Mouse (Mus musculus) T-helper 1 cell (primary cell): Measurements from ENCODE around the gene Bbc3.
"Not testable (repeated sequence)": the region's sequence is repeated elsewhere in the genome, so short reads cannot be mapped to it uniquely, and the experiment has no call there.

Experiments
- in situ Hi-C: fragments of 300-600 bp; cut with MboI, MseI; formaldehyde crosslinking; loops from one replicate; pipeline ENCODE4 v1.15.1; 2025; ENCODE audit warnings: high pct_unique_total_duplicates

The Bbc3 gene

DNA sequence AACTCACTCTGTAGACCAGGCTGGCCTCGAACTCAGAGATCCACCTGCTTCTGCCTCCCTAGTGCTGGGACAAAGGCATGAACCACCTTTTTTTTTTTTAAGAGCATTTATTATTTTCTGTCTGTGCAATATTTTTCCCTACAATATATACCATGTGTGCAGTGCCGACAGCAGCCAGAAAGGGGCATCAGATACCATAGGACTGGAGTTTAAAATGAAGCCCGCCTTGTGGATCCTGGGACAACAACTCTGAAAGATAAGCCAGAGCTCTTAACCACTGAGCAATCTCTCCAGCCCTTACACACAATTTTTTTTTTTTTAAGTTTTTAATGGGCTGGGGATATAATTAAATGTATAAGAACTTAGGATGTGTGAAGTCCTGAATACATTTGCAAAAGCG lies 13.8 kb upstream of the Bbc3 start:
- in situ Hi-C loops = no loop called here

DNA sequence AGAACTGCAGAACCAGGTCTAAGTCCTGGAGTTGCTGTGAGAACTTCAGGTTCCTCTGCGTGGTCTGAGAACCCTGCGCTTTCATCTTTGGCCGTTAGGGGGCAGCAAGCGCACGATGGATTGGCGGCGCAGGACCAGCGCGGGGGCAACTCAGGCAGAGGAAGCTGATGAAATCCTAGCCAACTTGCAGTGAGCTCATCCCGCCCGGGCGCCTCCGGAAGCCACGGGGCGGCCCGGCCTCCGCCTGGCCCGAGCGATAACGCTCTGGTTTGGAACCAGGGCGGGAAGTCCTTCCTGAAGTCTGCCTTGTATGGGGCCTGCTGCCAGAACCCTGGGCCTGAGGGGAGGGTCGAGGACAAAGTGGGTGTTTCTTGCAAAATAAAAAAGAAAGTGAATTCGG lies 13.4 kb upstream of the Bbc3 start:
- in situ Hi-C loops = no loop called here

DNA sequence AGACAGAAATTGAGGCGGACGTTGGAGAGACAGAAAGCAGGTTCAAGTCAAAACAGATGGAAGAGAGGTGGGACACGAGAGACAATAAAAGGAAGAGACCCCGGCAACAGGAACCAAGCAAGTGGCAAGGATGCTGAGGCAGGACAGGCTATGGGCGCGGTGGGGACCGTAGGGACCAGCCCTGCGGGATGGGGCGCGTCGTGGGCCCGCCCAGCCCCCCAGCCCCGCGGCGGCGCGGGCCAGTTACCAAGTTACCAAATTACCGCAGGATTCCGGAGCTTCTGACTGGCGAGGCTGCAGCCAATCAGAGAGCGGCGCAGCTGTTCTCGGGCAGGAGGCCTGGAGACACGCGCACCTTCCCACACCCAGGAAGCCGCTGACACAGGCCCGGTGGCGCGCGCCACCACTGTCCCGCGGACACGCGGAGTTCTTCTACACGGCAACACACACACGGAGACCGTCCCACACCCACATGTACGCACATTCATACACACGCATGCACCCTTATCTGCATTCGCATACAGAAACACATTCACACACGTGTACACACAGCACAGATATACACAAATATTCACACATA lies 12.8 kb upstream of the Bbc3 start:
- in situ Hi-C loops = no loop called here

DNA sequence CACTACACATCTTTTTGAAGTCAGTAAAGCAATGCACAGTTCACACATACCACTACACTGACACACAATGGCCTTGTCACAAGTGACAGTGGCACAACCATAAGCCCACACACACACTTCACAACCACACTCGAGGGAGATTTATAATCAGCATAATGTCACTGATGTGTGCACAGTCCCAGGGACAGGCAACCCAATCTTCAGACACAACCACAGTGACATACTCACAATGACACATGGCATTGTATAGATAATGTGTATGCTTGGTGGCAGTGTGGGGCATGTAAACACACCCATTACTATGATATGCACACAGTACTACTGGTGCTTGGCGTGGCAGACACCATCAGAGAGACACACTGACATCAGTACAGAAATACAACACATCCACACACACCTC lies 12.0 kb upstream of the Bbc3 start:
- in situ Hi-C loops = no loop called here

DNA sequence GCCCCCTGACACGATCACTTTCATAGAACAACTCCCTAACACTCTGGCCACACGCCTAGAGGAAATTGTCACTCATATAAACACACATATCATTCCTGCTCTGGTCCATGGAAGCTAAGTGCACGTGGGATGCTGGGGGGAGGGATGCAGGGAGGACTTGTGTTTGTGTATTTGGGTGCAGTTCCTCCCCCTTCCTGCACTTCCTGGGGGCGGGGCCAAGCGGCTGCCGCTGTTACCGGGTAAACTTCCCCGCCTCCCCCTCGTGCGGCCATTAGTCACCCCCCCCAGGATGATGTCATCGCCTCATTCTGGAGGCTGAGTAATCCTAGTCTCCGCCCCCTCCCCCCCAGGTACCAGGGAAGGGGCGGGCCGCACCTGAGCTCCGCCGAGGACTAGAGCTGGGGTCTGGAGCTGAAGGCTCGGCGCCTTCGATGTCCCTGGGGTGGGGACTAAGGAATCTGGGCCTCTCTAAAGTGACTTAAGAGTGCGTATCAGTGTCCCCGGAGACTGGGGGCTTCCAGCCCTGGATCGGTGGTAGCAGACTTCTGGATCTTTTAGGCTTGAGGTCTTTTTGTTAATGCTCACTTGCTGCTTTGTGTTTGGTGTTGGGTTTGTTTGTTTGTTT lies 11.3 kb upstream of the Bbc3 start:
- in situ Hi-C loops = no loop called here

DNA sequence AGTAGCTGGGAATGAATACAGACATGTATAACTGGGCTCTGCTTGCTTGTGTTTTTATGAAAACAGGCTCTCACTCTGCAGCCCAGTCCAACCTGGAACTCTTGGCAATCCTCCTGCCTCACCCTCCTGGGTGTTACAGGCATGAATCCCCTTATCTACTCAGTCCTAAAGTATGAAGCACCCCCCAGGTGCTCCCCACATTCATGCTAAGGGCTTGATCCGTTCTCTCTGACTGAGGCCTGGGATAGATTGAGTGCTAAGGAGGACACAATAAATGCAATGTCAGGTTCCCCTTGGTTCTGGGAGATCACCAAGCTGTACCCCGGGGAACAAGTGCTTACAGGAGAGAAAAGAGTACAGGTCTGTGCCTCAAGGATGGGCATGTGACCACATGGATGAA lies 10.6 kb upstream of the Bbc3 start:
- in situ Hi-C loops = no loop called here

DNA sequence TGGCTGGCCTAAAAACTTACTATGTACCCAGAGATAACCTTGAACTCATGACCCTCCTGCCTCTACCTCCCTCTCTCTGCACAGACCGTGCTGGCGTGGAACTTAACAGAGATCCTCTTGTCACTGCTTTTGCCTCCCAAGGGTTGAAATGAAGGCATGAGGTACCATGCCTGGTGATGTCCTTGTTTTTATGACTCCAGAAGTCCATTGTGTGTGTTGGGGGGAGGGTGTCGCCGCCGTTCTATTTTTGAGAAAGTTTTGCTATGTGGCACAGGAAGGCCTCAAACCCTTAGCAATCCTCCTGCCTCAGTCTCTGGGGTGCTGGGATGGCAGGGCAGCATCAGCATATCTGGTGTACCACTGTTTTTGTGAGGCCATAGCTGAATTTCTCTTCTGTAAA lies 9.3 kb upstream of the Bbc3 start:
- in situ Hi-C loops = no loop called here

- in situ Hi-C loops = no loop called here
Measured at GRCm38 (mm10) chr7:16299419-16300035, 8.7 kb upstream of the Bbc3 start.

DNA sequence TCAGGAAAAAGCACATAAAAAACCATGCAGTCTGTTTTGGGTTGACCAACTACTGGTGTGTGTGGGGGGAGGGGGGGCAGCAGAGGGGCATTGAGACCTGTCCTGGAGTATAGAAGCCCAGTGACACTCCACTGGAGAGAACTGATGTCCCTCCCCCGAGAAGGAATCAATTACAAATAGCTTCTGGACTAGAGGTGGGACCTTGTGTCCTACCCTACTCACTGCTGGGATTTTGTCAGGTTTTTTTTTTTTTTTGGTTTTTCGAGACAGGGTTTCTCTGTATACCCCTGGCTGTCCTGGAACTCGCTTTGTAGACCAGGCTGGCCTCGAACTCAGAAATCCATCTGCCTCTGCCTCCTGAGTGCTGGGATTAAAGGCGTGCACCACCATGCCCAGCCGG lies 1.1 kb upstream of the Bbc3 start:
- in situ Hi-C loops = not testable (repeated sequence)

DNA sequence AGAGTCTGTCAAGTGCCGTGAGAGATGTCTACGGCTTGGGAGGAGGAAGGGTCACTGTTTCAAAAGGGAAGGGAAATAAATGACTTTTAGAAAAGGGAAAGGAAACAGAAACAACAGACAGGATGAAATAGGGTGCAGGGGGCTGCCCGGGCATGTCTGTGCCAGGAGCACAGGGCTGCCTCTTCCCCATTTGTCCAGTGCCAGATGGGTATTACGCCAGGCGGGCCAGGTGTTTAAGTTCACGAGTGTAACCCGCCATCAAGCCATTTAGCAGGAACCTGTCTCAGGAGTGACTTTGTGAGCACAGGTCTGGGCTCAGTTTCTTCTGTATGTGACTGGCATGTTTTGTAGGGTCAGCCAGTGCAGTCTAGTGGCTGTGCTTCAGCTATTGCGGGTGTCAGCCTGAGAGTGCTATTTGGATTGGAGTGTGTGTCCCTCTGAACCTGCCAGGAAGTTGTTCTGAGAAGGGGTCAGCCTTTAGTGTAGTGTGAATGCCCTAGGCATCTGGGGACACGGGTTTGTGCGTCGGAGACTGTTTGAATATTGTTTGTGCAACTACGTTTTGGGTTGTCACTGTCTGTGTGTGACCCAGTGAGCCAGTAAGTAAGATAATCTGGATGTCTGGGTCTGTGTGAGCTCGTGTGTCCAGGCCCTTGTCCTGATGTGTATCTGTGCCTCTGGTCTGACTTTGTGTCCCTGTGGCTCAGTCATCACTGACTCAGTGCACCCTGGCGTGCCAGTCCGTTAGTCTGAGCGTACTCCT lies 543 bp downstream of the Bbc3 start:
- in situ Hi-C loops = no loop called here

- in situ Hi-C loops = loop anchor here (5.0 kb wide), 1 partner anchor 93 kb away; the partner anchor contains the start of gene Zc3h4
Measured at GRCm38 (mm10) chr7:16309318-16310019, 1.3 kb downstream of the Bbc3 start.

GRCm38 (mm10) chr7:16310020-16310520 lies 1.9 kb downstream of the Bbc3 start:
- in situ Hi-C loops = loop anchor here (5.0 kb wide), 1 partner anchor 92 kb away; the partner anchor contains the start of gene Zc3h4

GRCm38 (mm10) chr7:16310521-16311452 lies 2.6 kb downstream of the Bbc3 start:
- in situ Hi-C loops = loop anchor here (5.0 kb wide), 1 partner anchor 92 kb away; the partner anchor contains the start of gene Zc3h4

- in situ Hi-C loops = loop anchor here (5.0 kb wide), 1 partner anchor 91 kb away; the partner anchor contains the start of gene Zc3h4
Measured at GRCm38 (mm10) chr7:16311453-16312004, 3.3 kb downstream of the Bbc3 start.

DNA sequence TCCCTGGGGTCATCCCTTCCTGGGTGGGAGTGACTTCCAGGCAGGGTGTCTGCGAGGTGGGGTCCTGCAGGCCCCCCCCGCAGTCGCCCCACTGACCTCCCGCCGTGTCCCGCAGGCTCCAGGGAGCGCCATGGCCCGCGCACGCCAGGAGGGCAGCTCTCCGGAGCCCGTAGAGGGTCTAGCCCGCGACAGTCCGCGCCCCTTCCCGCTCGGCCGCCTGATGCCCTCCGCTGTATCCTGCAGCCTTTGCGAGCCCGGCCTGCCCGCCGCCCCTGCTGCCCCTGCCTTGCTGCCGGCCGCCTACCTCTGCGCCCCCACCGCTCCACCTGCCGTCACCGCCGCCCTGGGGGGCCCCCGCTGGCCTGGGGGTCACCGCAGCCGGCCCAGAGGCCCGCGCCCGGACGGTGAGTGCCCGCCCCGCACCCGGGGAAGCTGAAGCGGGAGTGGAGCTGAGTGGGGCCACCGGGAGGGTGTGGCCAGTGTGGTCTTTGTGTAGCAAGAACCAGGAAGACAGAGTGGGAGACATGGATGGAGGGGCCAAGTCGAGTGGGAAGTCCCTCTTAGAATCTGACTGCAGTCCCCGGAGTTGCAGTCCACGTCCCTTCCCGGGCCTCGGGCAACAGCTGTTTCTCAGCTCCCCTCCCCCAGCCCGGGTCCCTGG lies 3.9 kb downstream of the Bbc3 start:
- in situ Hi-C loops = loop anchor here (5.0 kb wide), 1 partner anchor 90 kb away; the partner anchor contains the start of gene Zc3h4

DNA sequence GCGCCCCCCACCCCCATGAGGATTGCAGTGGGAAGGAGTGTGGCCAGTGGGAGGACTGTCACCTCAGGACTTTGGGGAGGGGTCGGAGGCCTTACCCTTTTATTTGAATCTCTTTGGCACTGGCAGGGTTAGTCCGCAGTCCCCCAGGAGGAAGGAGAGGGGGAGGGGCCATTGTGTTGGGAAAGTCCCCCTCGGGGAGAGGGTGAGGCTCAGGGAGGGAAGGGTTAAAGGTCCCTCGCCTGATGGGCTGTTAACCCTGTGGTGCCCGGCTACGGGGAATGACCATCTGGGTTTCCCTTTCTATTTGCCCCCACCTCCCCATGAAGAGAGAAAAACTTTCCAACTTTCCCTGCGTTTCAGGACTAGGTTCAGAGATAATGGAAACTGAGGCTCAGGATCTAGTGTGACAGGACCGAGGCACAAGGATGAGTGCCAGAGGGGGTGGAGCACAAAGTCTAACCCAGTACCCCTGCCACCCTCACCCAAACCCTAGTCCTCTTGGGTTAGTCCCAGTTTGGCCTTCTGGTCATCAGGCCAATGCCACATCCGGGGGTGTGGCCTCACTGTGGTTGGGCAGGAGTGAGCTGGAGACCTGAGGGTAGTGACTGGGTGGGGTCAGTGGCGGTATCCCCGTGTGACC lies 4.6 kb downstream of the Bbc3 start:
- in situ Hi-C loops = loop anchor here (5.0 kb wide), 1 partner anchor 90 kb away; the partner anchor contains the start of gene Zc3h4

GRCm38 (mm10) chr7:16313481-16314220 lies 5.5 kb downstream of the Bbc3 start:
- in situ Hi-C loops = loop anchor here (5.0 kb wide), 1 partner anchor 89 kb away; the partner anchor contains the start of gene Zc3h4

- in situ Hi-C loops = loop anchor here (5.0 kb wide), 1 partner anchor 88 kb away; the partner anchor contains the start of gene Zc3h4
Measured at GRCm38 (mm10) chr7:16314221-16314775, 6.1 kb downstream of the Bbc3 start.
